Mouse (Mus musculus): ENCODE measurements around the gene Atoh1.

DNA sequence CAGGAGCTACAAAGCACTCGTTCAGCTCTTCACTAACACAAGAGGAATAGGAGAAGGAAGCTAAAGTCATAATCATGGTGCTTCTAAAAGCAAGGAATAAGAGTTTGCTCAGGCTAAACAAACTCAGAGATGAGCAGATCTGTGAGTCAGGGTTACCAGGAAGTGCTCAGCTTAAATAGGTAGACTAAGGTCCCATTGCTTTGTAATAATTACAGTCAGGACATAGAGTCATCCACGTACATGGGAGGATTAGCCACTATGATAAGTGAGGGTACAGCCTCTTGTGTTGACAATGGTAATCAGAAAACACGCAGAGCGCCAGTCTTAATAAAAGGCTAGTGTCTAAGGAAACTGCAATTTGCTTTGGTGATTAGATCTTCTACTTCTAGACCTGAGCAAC lies 7.4 kb downstream of the Atoh1 start:
- TF ChIP-seq CTCF (IDR thresholded peaks at IDR 0.05; ENCODE audit: low read depth) = no peak
- no peak for TF ChIP-seq EP300 (IDR thresholded peaks at IDR 0.05; ENCODE audit: low read depth)
